Mouse (Mus musculus) intestine, embryonic 16.5 days (tissue): ENCODE measurements around the gene Pde4d. TPM values are rescaled to one million over a fixed set of nuclear protein-coding genes. Genes with fewer than 3 reads are reported as not detected.

Experiments used
- ATAC-seq: fragments of 200-750 bp; cut with Nextera tagmentation; 2 replicates; pipeline ENCODE4 v1.8.0; 2017; ENCODE audit warnings: moderate TSS enrichment, moderate library complexity
- H3K27ac ChIP-seq: fragments of 300-500 bp; sonication (generic); 2 replicates; pipeline ENCODE4 v1.5.1; 2014; ENCODE audit warnings: mild to moderate bottlenecking, low read length
- H3K27me3 ChIP-seq: fragments of 300-500 bp; sonication (generic); replicated peaks from 2 replicates; pipeline ENCODE4 v1.6.1; 2014; ENCODE audit warnings: low read length, control low read depth, mixed read lengths; ENCODE audit not compliant: control insufficient read depth, insufficient read depth
- H3K36me3 ChIP-seq: fragments of 300-500 bp; sonication (generic); 2 replicates; pipeline ENCODE4 v1.6.1; 2014; ENCODE audit warnings: low read length, control low read depth; ENCODE audit not compliant: control insufficient read depth, insufficient read depth
- H3K4me1 ChIP-seq: fragments of 300-500 bp; sonication (generic); 2 replicates; pipeline ENCODE4 v1.6.1; 2014; ENCODE audit warnings: low read length, control low read depth, mixed read lengths; ENCODE audit not compliant: control insufficient read depth, insufficient read depth
- H3K4me2 ChIP-seq: fragments of 300-500 bp; sonication (generic); 2 replicates; pipeline ENCODE4 v1.6.1; 2014; ENCODE audit warnings: low read depth, low read length, control low read depth
- H3K4me3 ChIP-seq: fragments of 300-500 bp; sonication (generic); 2 replicates; pipeline ENCODE4 v1.5.1; 2014; ENCODE audit warnings: mild to moderate bottlenecking, low read length
- H3K9ac ChIP-seq: fragments of 300-500 bp; sonication (generic); 2 replicates; pipeline ENCODE4 v1.6.1; 2014; ENCODE audit warnings: low read depth, low read length
- H3K9me3 ChIP-seq: fragments of 300-500 bp; sonication (generic); 2 replicates; pipeline ENCODE4 v1.6.1; 2016; ENCODE audit warnings: low read length, control low read depth; ENCODE audit not compliant: control insufficient read depth
- WGBS: fragments of 180-500 bp; shearing (Covaris S2); extraction: QIAGEN DNeasy Blood & Tissue Kit; methylation state at CpG from one replicate; pipeline ENCODE4 v1.1.7; 2014; 5-methylcytosine and 5-hydroxymethylcytosine counted together
- polyA plus RNA-seq: library from polyadenylated mRNA; unstranded; fragments of >200 nt; fragmentation: Nextera tagmentation; extraction: Ambion mirVana; gene quantifications from 2 replicates; pipeline ENCODE4 v1.2.1, GENCODE M21; 2015

The Pde4d gene
- polyA plus RNA-seq, 1 experiment from 2014 or later = 25.3 TPM

- Histone ChIP-seq H3K27ac (no peak overlapping the region), H3K27me3 (no peaks in the 10 kb centered on the region), H3K36me3 (no peaks in the 10 kb centered on the region), H3K9ac (no peak overlapping the region), H3K4me1 (0 out of 2 replicates have a peak, but pooled peaks cover 2% of the 10 kb centered on the region), H3K4me2 (no peak overlapping the region), H3K9me3 (no peaks in the 10 kb centered on the region), H3K4me3 (no peak overlapping the region)
- no peak for ATAC-seq
- WGBS = 80% methylated on average over 7 of the region's 7 CpGs
Observed at GRCm38 (mm10) chr13:109298852-109299251, 849.1 kb downstream of the Pde4d start.

DNA sequence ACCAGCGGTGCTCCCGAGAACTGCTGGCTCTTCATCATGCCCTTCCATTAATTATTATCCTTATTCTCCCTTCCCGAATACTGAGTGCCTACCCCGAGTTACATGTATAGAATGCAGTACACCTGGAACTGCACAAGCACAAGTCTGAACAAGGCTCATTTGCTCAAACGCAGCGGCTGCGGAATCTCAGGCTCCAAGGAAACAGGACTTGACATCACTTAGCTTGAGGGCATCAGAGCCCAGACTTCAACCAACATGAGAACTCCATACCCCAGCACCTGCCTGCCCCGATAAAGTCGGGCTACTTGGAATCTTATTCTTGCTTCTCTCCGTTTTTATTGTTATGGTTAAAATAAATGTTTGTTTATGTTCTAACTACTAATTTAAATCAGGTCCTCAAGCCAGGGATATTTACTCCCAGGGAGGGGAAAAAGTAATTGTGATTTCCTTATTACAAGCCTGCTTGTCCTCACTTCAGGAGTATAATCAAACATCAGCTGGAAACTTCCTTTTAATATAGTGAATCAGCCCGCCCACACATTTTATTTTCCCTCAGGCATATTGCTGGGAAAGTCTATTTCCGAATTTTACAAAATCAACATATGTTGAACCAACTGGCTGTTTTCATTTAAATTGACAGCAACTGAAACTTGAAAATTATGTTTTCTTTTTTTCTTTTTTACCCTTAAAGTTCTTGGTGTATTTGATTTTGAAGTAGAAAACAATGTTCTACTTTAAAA is 849.9 kb downstream of the Pde4d start:
- Histone ChIP-seq H3K36me3 (no peaks in the 10 kb centered on the region), H3K4me3 (no peak overlapping the region), H3K9me3 (no peaks in the 10 kb centered on the region), H3K9ac (no peak overlapping the region), H3K27ac (no peak overlapping the region), H3K27me3 (no peaks in the 10 kb centered on the region), H3K4me1 (0 out of 2 replicates have a peak, but pooled peaks cover 2% of the 10 kb centered on the region), H3K4me2 (no peak overlapping the region)
- WGBS = 80% methylated on average over 12 of the region's 12 CpGs
- no peak for ATAC-seq

GRCm38 (mm10) chr13:109312542-109312941 is 862.8 kb downstream of the Pde4d start:
- Histone ChIP-seq H3K9ac (no peak overlapping the region), H3K27ac (no peak overlapping the region), H3K4me3 (no peak overlapping the region), H3K27me3 (no peaks in the 10 kb centered on the region), H3K36me3 (no peaks in the 10 kb centered on the region), H3K4me2 (no peak overlapping the region), H3K4me1 (no peaks in the 10 kb centered on the region), H3K9me3 (no peaks in the 10 kb centered on the region)
- 71% methylated on average over 7 of the region's 7 CpGs for WGBS
- no peak for ATAC-seq

DNA sequence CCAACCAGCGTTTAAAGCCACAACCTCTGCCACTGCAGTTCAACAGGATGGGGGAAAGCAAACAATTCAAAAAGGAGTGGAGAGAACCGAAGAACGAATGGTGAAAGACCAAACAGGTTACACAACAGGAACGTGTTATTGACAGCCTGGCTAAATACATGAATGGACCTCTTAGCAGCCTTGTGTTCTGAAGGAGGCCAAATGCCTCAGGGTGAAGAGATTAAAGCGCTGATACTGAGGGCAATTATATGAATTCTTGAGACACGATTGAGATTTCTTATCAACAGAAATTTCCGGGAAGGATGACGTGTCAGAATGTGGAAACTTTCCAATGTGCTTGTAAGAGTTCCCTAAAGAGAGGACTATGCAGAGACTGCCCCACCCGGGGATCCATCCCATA is 865.9 kb downstream of the Pde4d start:
- Histone ChIP-seq H3K36me3 (no peaks in the 10 kb centered on the region), H3K27me3 (no peaks in the 10 kb centered on the region), H3K4me1 (0 out of 2 replicates have a peak, but pooled peaks cover 6% of the 10 kb centered on the region), H3K4me2 (no peak overlapping the region), H3K9ac (no peak overlapping the region), H3K27ac (no peak overlapping the region), H3K4me3 (no peak overlapping the region), H3K9me3 (no peaks in the 10 kb centered on the region)
- ATAC-seq = no peak
- 67% methylated on average over 9 of the region's 9 CpGs for WGBS

GRCm38 (mm10) chr13:109317644-109318043 is 867.9 kb downstream of the Pde4d start:
- Histone ChIP-seq H3K4me2 (no peak overlapping the region), H3K27me3 (no peaks in the 10 kb centered on the region), H3K36me3 (no peaks in the 10 kb centered on the region), H3K9me3 (no peaks in the 10 kb centered on the region), H3K9ac (no peak overlapping the region), H3K4me3 (no peak overlapping the region), H3K27ac (no peak overlapping the region), H3K4me1 (0 out of 2 replicates have a peak, but pooled peaks cover 6% of the 10 kb centered on the region)
- ATAC-seq = no peak
- WGBS = 80% methylated on average over 2 of the region's 2 CpGs

DNA sequence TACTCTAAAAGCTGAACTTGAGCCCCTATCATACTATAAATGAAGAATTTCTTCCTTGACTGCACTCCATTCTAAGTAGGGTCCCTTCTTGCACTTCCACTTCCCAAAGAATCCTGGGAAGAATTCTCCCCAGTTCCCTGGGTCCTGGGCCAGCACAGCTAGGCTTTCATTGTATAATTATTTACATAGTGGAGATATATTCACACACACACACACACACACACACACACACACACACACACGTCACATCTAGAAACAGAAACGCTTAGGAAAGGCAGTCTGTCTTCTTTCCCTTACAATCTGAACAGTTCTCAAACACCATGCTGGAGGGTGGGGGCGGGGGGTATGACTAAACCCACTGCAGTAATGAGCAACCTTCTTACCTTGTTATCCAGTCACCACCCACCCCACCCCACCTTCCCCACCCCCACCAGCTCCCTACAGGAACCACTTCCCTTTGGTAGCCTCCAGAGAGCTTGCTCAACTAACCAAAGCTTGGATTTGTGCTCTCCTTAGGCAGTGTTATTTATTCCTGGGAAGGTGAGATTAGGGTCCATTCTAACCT is 868.8 kb downstream of the Pde4d start:
- Histone ChIP-seq H3K4me3 (no peak overlapping the region), H3K4me2 (no peak overlapping the region), H3K36me3 (no peaks in the 10 kb centered on the region), H3K27ac (no peak overlapping the region; the same call in 1 of the 2 replicates), H3K4me1 (0 out of 2 replicates have a peak, but pooled peaks cover 6% of the 10 kb centered on the region), H3K9ac (no peak overlapping the region), H3K9me3 (no peaks in the 10 kb centered on the region), H3K27me3 (no peaks in the 10 kb centered on the region)
- ATAC-seq = peak; percentile 38; the same call in 1 of the 2 replicates
- WGBS = 51% methylated on average over 3 of the region's 3 CpGs

GRCm38 (mm10) chr13:109326061-109326460 is 876.3 kb downstream of the Pde4d start:
- Histone ChIP-seq H3K9ac (no peak overlapping the region), H3K9me3 (no peaks in the 10 kb centered on the region), H3K4me1 (no peaks in the 10 kb centered on the region), H3K27me3 (no peaks in the 10 kb centered on the region), H3K4me3 (no peak overlapping the region), H3K27ac (no peak overlapping the region), H3K36me3 (no peaks in the 10 kb centered on the region), H3K4me2 (no peak overlapping the region)
- ATAC-seq = no peak
- 83% methylated on average over 5 of the region's 5 CpGs for WGBS

GRCm38 (mm10) chr13:109331563-109331962 is 881.8 kb downstream of the Pde4d start:
- ATAC-seq = no peak
- Histone ChIP-seq H3K9me3 (no peaks in the 10 kb centered on the region), H3K4me2 (no peak overlapping the region), H3K4me1 (no peaks in the 10 kb centered on the region), H3K9ac (no peak overlapping the region), H3K36me3 (no peaks in the 10 kb centered on the region), H3K27ac (no peak overlapping the region), H3K27me3 (no peaks in the 10 kb centered on the region), H3K4me3 (no peak overlapping the region)
- WGBS = 64% methylated on average over 1 of the region's 1 CpGs

GRCm38 (mm10) chr13:109341902-109342301 is 892.2 kb downstream of the Pde4d start:
- H3K4me1 ChIP-seq = no peaks in the 10 kb centered on the region
- no peak overlapping the region for H3K9ac ChIP-seq
- no peak for ATAC-seq
- no peaks in the 10 kb centered on the region for H3K36me3 ChIP-seq
- H3K27me3 ChIP-seq = no peaks in the 10 kb centered on the region
- H3K27ac ChIP-seq = no peak overlapping the region
- no peak overlapping the region for H3K4me3 ChIP-seq
- no peak overlapping the region for H3K4me2 ChIP-seq
- WGBS = 51% methylated on average over 3 of the region's 3 CpGs
- H3K9me3 ChIP-seq = no peaks in the 10 kb centered on the region
